11 mouse cellular contexts compared by ENCODE assay signal in genomic region chr13:54577652-54578507, GRCm38 (mm10). TPM values are rescaled to one million over a fixed set of nuclear protein-coding genes. Genes with fewer than 3 reads are reported as not detected.
DNase-seq lines count a peak whose midpoint lies in the region; ATAC-seq and TF ChIP-seq lines count a peak whose summit lies in the region.
"Had no signal": no experiment of that assay in that cellular context is flagged by ENCODE, and none has a peak within 500 bp of the region (broad histone marks: within the 10 kb centered on the region; RNA-seq: fewer than 3 reads in every experiment).

No protein-coding gene starts in this region.

- peaks cover 67% of the 10 kb centered on the region for H3K36me3 ChIP-seq in heart, embryonic 13.5 days
- H3K36me3 ChIP-seq in heart, embryonic 12.5 days: peaks cover 67% of the 10 kb centered on the region
- peaks cover 61% of the 10 kb centered on the region for H3K36me3 ChIP-seq in kidney, embryonic 14.5 days (ENCODE audit: control insufficient read depth, insufficient read depth, low read length)

- peaks cover 23% of the 10 kb centered on the region for H3K4me1 ChIP-seq in heart, embryonic 13.5 days
- peaks cover 22% of the 10 kb centered on the region for H3K4me1 ChIP-seq in heart, embryonic 12.5 days (replicated peaks)
- peaks cover 38% of the 10 kb centered on the region for H3K4me1 ChIP-seq in bone marrow macrophage, adult 2 months (ENCODE audit: control insufficient read depth, insufficient read depth, low read length)
- H3K4me1 ChIP-seq in kidney, embryonic 14.5 days (ENCODE audit: control insufficient read depth, insufficient read depth, low read length): peaks cover 12% of the 10 kb centered on the region; the same call in 1 of the 2 replicates

- no peaks in the 10 kb centered on the region for H3K9me3 ChIP-seq in heart, embryonic 13.5 days
- no peaks in the 10 kb centered on the region for H3K9me3 ChIP-seq in heart, embryonic 12.5 days (replicated peaks)
- no peaks in the 10 kb centered on the region for H3K9me3 ChIP-seq in kidney, embryonic 14.5 days (ENCODE audit: control insufficient read depth, low read length)
- H3K9me3 ChIP-seq: hindbrain, embryonic 15.5 days had no signal

- H3K4me3 ChIP-seq in heart, embryonic 13.5 days: peak overlapping the region; percentile 1; the same call in 1 of the 2 replicates
- no peak overlapping the region for H3K4me3 ChIP-seq in heart, embryonic 12.5 days
- H3K4me3 ChIP-seq in bone marrow macrophage, adult 2 months (ENCODE audit: insufficient read depth, low read length): peak overlapping the region; percentile 50
- H3K4me3 ChIP-seq in kidney, embryonic 14.5 days (ENCODE audit: low read length): no peak overlapping the region
- H3K4me3 ChIP-seq: hindbrain, embryonic 15.5 days had no signal

- H3K27me3 ChIP-seq in heart, embryonic 13.5 days (replicated peaks): no peaks in the 10 kb centered on the region
- no peaks in the 10 kb centered on the region for H3K27me3 ChIP-seq in heart, embryonic 12.5 days (replicated peaks)
- H3K27me3 ChIP-seq in kidney, embryonic 14.5 days (ENCODE audit: control insufficient read depth, insufficient read depth, low read length): no peaks in the 10 kb centered on the region

- H3K4me2 ChIP-seq in heart, embryonic 13.5 days: no peak overlapping the region
- no peak overlapping the region for H3K4me2 ChIP-seq in heart, embryonic 12.5 days
- no peak overlapping the region for H3K4me2 ChIP-seq in kidney, embryonic 14.5 days (replicated peaks; ENCODE audit: low read depth, low read length)
- H3K4me2 ChIP-seq: hindbrain, embryonic 15.5 days had no signal

- H3K27ac ChIP-seq in heart, embryonic 13.5 days (replicated peaks): no peak overlapping the region
- no peak overlapping the region for H3K27ac ChIP-seq in heart, embryonic 12.5 days (ENCODE audit: poor library complexity, severe bottlenecking)
- peak overlapping the region; percentile 94 for H3K27ac ChIP-seq in bone marrow macrophage, adult 2 months (ENCODE audit: insufficient read depth, low read depth, low read length)
- H3K27ac ChIP-seq in kidney, embryonic 14.5 days (ENCODE audit: low read depth, low read length): no peak overlapping the region
- H3K27ac ChIP-seq: hindbrain, embryonic 15.5 days had no signal

- no peak overlapping the region for H3K9ac ChIP-seq in heart, embryonic 13.5 days
- H3K9ac ChIP-seq in heart, embryonic 12.5 days: no peak overlapping the region
- no peak overlapping the region for H3K9ac ChIP-seq in kidney, embryonic 14.5 days (ENCODE audit: low read depth, low read length)
- H3K9ac ChIP-seq: hindbrain, embryonic 15.5 days had no signal

- WGBS in heart, embryonic 13.5 days: 78% methylated on average over 21 of the region's 21 CpGs
- 76% methylated on average over 21 of the region's 21 CpGs for whole genome bisulfite sequencing in heart, embryonic 12.5 days
- WGBS in kidney, embryonic 14.5 days: 88% methylated on average over 21 of the region's 21 CpGs

- no peak for TF ChIP-seq POLR2A in bone marrow macrophage, adult 2 months (IDR thresholded peaks at IDR 0.05; ENCODE audit: borderline replicate concordance, low read depth, low read length)

- intact Hi-C loops in heart, postnatal 25 days (cut with DNase I): loop anchor here (5.0 kb wide), 1 partner anchor 44 kb away; the partner anchor contains the start of gene Faf2

- no peak for ATAC-seq in heart, embryonic 13.5 days (ENCODE audit: extremely low read depth, insufficient number of reproducible peaks, low FRiP score, low TSS enrichment)
- ATAC-seq in heart, embryonic 12.5 days (ENCODE audit: insufficient number of reproducible peaks, low FRiP score): no peak
- ATAC-seq in megakaryocyte progenitor cell, adult 5-6 weeks (replicated peaks; ENCODE audit: poor library complexity): peak; percentile 76
- no peak for ATAC-seq in kidney, embryonic 14.5 days (ENCODE audit: low FRiP score, low TSS enrichment)

- no peak; the same call in 1 of the 2 replicates for TF ChIP-seq CTCF in bone marrow macrophage, adult 2 months (IDR thresholded peaks at IDR 0.05; ENCODE audit: low read depth, low read length)

- DNase-seq in A20 (ENCODE audit: low read depth, low spot score): peak; percentile 84
- DNase-seq in adipocyte (ENCODE audit: low spot score): no peak
- DNase-seq in heart, postnatal 25 days (ENCODE audit: low spot score): no peak
- DNase-seq: kidney, postnatal 10 days; lung, postnatal 10 days had no signal

RNA-seq across cellular contexts. Expression of gene Arl10, which starts 3.1 kb away (rescaled TPM):
- 19.0 and 19.2 TPM in 2 replicates for polyA plus RNA-seq in heart, embryonic 13.5 days (2015; fragmentation: Nextera tagmentation; extraction: Ambion mirVana)
- 19.9 and 23.3 TPM in 2 replicates for polyA plus RNA-seq in heart, embryonic 12.5 days (2016; fragmentation: Nextera tagmentation; extraction: Ambion mirVana)
- 44.0 and 45.7 TPM in 2 replicates for polyA plus RNA-seq in bone marrow macrophage, adult 2 months (2012; ENCODE audit: insufficient read depth, insufficient read length, missing spikeins)
- 9.7 and 15.7 TPM in 2 replicates for total RNA-seq in megakaryocyte progenitor cell, adult 5-6 weeks (2015)
- total RNA-seq in megakaryocyte progenitor cell, adult 5-6 weeks (2017): 9.5 and 14.0 TPM in 2 replicates
- 29.7 and 33.5 TPM in 2 replicates for polyA plus RNA-seq in kidney, embryonic 14.5 days (2014; fragmentation: Nextera tagmentation; extraction: Ambion mirVana)
- 1 to 10 TPM; 4.5 to 6.1 TPM for total RNA-seq in heart, postnatal 25 days (2021)

RNA-seq across cellular contexts. Expression of gene Nop16, which starts 12.0 kb away (rescaled TPM):
- polyA plus RNA-seq in heart, embryonic 13.5 days (2015; fragmentation: Nextera tagmentation; extraction: Ambion mirVana): 60.6 and 60.9 TPM in 2 replicates
- polyA plus RNA-seq in heart, embryonic 12.5 days (2016; fragmentation: Nextera tagmentation; extraction: Ambion mirVana): 55.5 and 60.3 TPM in 2 replicates
- 18.0 and 19.3 TPM in 2 replicates for polyA plus RNA-seq in bone marrow macrophage, adult 2 months (2012; ENCODE audit: insufficient read depth, insufficient read length, missing spikeins)
- total RNA-seq in megakaryocyte progenitor cell, adult 5-6 weeks (2015): 54.2 and 59.3 TPM in 2 replicates
- 69.7 and 104 TPM in 2 replicates for total RNA-seq in megakaryocyte progenitor cell, adult 5-6 weeks (2017)
- 78.6 and 88.6 TPM in 2 replicates for polyA plus RNA-seq in kidney, embryonic 14.5 days (2014; fragmentation: Nextera tagmentation; extraction: Ambion mirVana)
- total RNA-seq in heart, postnatal 25 days (2021): 10 to 100 TPM; 15.2 to 15.6 TPM

RNA-seq across cellular contexts. Expression of gene Higd2a, which starts 12.1 kb away (rescaled TPM):
- polyA plus RNA-seq in heart, embryonic 13.5 days (2015; fragmentation: Nextera tagmentation; extraction: Ambion mirVana): 229 and 258 TPM in 2 replicates
- polyA plus RNA-seq in heart, embryonic 12.5 days (2016; fragmentation: Nextera tagmentation; extraction: Ambion mirVana): 242 and 247 TPM in 2 replicates
- 149 and 158 TPM in 2 replicates for polyA plus RNA-seq in bone marrow macrophage, adult 2 months (2012; ENCODE audit: insufficient read depth, insufficient read length, missing spikeins)
- 101 and 120 TPM in 2 replicates for total RNA-seq in megakaryocyte progenitor cell, adult 5-6 weeks (2015)
- 51.6 and 87.6 TPM in 2 replicates for total RNA-seq in megakaryocyte progenitor cell, adult 5-6 weeks (2017)
- 203 and 224 TPM in 2 replicates for polyA plus RNA-seq in kidney, embryonic 14.5 days (2014; fragmentation: Nextera tagmentation; extraction: Ambion mirVana)
- total RNA-seq in heart, postnatal 25 days (2021): 100 to 1,000 TPM; 202 to 205 TPM

RNA-seq across cellular contexts. Expression of gene 4833439L19Rik, which starts 12.6 kb away (rescaled TPM):
- 110 and 122 TPM in 2 replicates for polyA plus RNA-seq in heart, embryonic 13.5 days (2015; fragmentation: Nextera tagmentation; extraction: Ambion mirVana)
- polyA plus RNA-seq in heart, embryonic 12.5 days (2016; fragmentation: Nextera tagmentation; extraction: Ambion mirVana): 119 and 131 TPM in 2 replicates
- 48.5 and 49.2 TPM in 2 replicates for polyA plus RNA-seq in bone marrow macrophage, adult 2 months (2012; ENCODE audit: insufficient read depth, insufficient read length, missing spikeins)
- total RNA-seq in megakaryocyte progenitor cell, adult 5-6 weeks (2015): 56.2 and 56.5 TPM in 2 replicates
- 30.0 and 37.5 TPM in 2 replicates for total RNA-seq in megakaryocyte progenitor cell, adult 5-6 weeks (2017)
- polyA plus RNA-seq in kidney, embryonic 14.5 days (2014; fragmentation: Nextera tagmentation; extraction: Ambion mirVana): 96.7 and 158 TPM in 2 replicates
- total RNA-seq in heart, postnatal 25 days (2021): 10 to 100 TPM; 88.2 to 99.5 TPM

RNA-seq across cellular contexts. Expression of gene Cltb, which starts 33.3 kb away (rescaled TPM):
- 44.6 and 50.3 TPM in 2 replicates for polyA plus RNA-seq in heart, embryonic 13.5 days (2015; fragmentation: Nextera tagmentation; extraction: Ambion mirVana)
- polyA plus RNA-seq in heart, embryonic 12.5 days (2016; fragmentation: Nextera tagmentation; extraction: Ambion mirVana): 48.9 and 52.6 TPM in 2 replicates
- polyA plus RNA-seq in bone marrow macrophage, adult 2 months (2012; ENCODE audit: insufficient read depth, insufficient read length, missing spikeins): 35.5 and 43.2 TPM in 2 replicates
- 4.2 and 6.1 TPM in 2 replicates for total RNA-seq in megakaryocyte progenitor cell, adult 5-6 weeks (2015)
- total RNA-seq in megakaryocyte progenitor cell, adult 5-6 weeks (2017): 11.0 and 13.1 TPM in 2 replicates
- 36.3 TPM in 2 replicates for polyA plus RNA-seq in kidney, embryonic 14.5 days (2014; fragmentation: Nextera tagmentation; extraction: Ambion mirVana)
- total RNA-seq in heart, postnatal 25 days (2021): 10 to 100 TPM; 92.6 to 99.7 TPM

Comparison
In these comparisons a context has a peak if more than half of its experiments do, and no peak if none do; other contexts are left out.
1. H3K4me3 ChIP-seq: peak in heart, embryonic 13.5 days (single experiment) and bone marrow macrophage, adult 2 months (single experiment); none in heart, embryonic 12.5 days (single experiment) and kidney, embryonic 14.5 days (single experiment).